Mouse (Mus musculus): ENCODE measurements around the gene Il16. TPM values are rescaled to one million over a fixed set of nuclear protein-coding genes. Genes with fewer than 3 reads are reported as not detected.

Il16 gene
- polyA plus RNA-seq, 1 experiment from 2014 or later: 1.1 TPM

DNA sequence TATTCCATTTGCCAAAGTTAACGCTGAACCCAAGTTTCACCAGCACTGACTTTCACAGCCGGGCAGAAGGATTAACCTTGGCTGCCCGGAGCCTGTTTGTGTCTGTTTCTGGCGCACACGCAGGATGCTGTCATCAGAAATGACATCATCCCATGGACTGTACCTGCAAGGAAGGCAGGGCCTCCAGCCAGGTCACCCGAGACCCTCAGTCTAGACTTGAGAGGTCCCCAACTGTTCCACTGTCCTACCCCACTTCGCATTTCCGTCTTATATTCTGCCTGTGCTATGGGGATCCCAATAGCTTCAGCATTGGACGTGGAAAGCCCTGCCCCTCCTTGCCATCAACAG lies 487 bp downstream of the Il16 start:
- Histone ChIP-seq H3K4me1 (replicated peaks) (peaks cover 24% of the 10 kb centered on the region), H3K27me3 (ENCODE audit: insufficient read depth, poor library complexity, severe bottlenecking) (no peaks in the 10 kb centered on the region; the same call in 1 of the 2 replicates), H3K9me3 (no peaks in the 10 kb centered on the region), H3K4me3 (no peak overlapping the region), H3K36me3 (no peaks in the 10 kb centered on the region), H3K27ac (no peak overlapping the region)
- DNase-seq (ENCODE audit: low spot score): no peak
- WGBS: 83% methylated on average over 9 of the region's 9 CpGs

DNA sequence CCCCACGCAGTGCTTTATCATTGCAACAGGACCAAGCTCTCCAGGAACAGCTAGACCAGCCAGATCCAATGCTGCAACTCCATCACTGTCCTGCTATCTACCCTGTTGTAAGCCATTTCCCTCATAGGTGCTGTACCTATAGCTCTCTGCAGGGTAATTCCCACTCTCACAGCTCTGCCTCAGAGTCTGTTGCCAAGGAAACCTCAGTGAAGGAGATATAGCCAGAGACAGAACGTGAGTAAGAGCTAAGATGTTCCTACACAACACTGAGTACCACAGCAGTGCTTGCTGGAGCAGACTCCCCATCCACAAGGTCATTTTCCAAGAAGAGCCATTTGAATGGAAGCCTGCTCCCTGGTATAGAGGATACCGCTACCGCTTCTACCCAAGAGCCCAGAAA lies 1.3 kb downstream of the Il16 start:
- Histone ChIP-seq H3K4me1 (replicated peaks) (peaks cover 31% of the 10 kb centered on the region), H3K36me3 (no peaks in the 10 kb centered on the region), H3K4me3 (no peak overlapping the region), H3K9me3 (no peaks in the 10 kb centered on the region), H3K27ac (no peak overlapping the region), H3K27me3 (ENCODE audit: insufficient read depth, poor library complexity, severe bottlenecking) (no peaks in the 10 kb centered on the region; the same call in 1 of the 2 replicates)
- no peak for DNase-seq (ENCODE audit: low spot score)
- 84% methylated on average over 4 of the region's 4 CpGs for WGBS

DNA sequence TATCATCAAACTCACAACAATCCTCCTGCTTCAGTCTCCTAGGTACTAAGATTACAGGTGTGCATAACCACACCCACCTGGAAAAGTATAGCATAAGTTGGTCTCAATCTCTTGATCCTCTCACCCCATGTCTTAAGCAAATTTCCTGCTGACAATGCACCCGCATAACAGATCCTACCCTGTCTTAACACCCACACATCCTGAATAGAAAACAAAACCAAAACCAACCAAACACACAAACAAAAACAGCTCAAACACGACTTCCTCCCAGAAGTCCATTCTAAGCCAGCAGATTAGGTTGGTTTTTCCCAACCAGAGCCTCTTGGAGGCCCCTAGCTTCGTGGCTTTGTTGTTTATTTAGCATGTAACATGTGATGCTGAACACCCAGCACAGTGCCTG lies 2.8 kb downstream of the Il16 start:
- H3K9me3 ChIP-seq: no peaks in the 10 kb centered on the region
- no peak for DNase-seq (ENCODE audit: low spot score)
- no peak overlapping the region for H3K4me3 ChIP-seq
- H3K27me3 ChIP-seq (ENCODE audit: insufficient read depth, poor library complexity, severe bottlenecking): no peaks in the 10 kb centered on the region; the same call in 1 of the 2 replicates
- WGBS: 65% methylated on average over 3 of the region's 3 CpGs
- no peaks in the 10 kb centered on the region for H3K36me3 ChIP-seq
- H3K27ac ChIP-seq: no peak overlapping the region
- H3K4me1 ChIP-seq (replicated peaks): peaks cover 24% of the 10 kb centered on the region

DNA sequence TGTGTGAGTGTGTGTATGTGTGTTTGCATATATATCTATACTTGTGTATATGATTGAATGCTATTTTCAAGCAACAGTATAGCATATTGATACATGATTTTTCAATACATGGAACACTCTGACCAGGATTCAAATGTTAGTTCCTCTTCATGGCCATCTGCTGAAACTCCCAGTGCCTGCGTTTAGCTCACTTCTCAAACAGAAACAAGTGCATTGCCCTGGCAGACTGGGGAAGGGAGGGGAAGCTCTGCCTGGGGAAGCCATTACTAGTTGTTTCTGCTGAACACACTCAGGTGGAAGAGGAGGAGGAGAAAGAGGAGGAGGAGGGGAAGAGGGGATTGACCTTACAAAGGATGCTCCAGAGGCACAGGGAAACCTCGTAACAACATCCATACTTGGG lies 3.5 kb downstream of the Il16 start:
- no peak overlapping the region for H3K4me3 ChIP-seq
- WGBS: 84% methylated on average over 2 of the region's 2 CpGs
- no peak overlapping the region for H3K27ac ChIP-seq
- DNase-seq (ENCODE audit: low spot score): no peak
- H3K4me1 ChIP-seq (replicated peaks): peaks cover 25% of the 10 kb centered on the region
- no peaks in the 10 kb centered on the region for H3K36me3 ChIP-seq
- no peaks in the 10 kb centered on the region for H3K9me3 ChIP-seq
- H3K27me3 ChIP-seq (ENCODE audit: insufficient read depth, poor library complexity, severe bottlenecking): no peaks in the 10 kb centered on the region; the same call in 1 of the 2 replicates

DNA sequence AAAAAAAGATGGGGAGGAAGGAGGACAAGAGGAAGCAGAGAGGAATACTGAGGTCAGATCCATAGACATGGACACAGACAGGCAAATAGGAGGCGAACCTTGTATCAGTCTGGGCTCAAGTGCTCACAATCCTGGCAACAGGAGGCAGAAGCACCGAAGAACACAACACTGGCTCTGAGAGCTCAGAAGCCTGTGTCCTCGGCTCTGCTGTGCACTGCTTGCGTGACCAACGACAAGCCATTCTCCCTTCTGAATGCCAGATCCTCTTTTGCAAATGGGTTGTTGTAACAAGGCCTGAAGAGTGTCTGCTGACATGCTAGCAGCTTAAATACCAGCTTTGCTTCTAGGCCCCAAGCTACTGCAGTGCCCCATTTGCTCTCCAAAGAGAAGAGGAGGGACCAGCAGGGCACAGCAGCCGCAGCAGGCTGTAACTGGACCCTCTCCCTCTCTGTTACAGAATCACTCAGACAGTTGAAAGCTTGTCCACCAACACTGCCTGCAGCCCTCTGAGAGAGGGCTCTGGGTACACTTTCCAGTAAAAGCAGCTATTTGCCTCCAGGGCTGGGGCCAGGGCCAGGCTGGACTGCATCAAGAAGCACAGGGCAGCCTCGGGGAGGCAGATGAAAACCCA lies 5.7 kb downstream of the Il16 start:
- H3K4me3 ChIP-seq: no peak overlapping the region
- 48% methylated on average over 7 of the region's 7 CpGs for WGBS
- H3K27me3 ChIP-seq (ENCODE audit: insufficient read depth, poor library complexity, severe bottlenecking): no peaks in the 10 kb centered on the region
- H3K9me3 ChIP-seq: no peaks in the 10 kb centered on the region
- H3K36me3 ChIP-seq: no peaks in the 10 kb centered on the region
- peak; percentile 22 for DNase-seq (ENCODE audit: low spot score)
- peaks cover 16% of the 10 kb centered on the region for H3K4me1 ChIP-seq (replicated peaks)
- peak overlapping the region; percentile 40; the same call in 1 of the 2 replicates for H3K27ac ChIP-seq

DNA sequence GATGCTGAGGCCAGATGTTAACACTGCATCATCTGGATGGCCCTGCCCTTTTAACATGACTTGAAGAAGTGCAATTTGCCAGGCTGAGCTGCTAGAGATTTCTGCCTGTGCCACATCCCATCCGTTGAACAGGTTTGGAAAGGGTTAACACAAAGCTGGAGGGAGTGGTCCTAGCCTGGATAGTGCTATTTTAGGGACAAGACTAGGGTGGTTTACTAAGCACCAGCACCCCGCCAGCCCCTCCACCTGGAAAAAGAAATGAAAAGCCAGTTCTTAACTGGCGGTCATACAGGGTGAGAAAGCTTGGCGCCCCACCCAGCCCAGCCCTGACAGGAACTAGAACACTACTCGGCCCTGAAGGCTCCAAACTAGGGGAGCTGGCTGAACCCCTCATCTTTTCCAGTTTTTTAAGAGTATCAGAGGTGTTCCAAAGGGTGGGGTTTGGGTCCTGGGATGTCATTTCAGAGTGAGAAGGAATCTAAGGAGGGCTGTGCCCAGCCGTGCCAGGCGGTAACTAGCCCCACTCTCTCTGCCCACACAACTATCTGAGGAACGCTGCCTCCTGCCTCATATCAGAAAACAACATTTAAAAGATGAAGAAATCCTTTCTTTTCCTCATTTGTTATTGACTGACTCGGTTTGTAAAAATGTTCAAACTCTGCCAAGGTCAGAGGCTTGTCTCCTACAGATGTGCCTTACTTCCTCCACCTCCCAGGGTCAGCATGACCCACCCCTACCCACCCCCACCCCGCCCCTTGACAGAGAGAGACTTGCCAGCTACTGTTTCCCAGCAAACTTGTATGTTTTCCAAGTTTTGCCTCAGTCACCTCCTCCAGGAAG lies 6.7 kb downstream of the Il16 start:
- H3K4me1 ChIP-seq (replicated peaks): peaks cover 22% of the 10 kb centered on the region
- no peaks in the 10 kb centered on the region for H3K27me3 ChIP-seq (ENCODE audit: insufficient read depth, poor library complexity, severe bottlenecking)
- WGBS: 79% methylated on average over 10 of the region's 10 CpGs
- no peaks in the 10 kb centered on the region for H3K36me3 ChIP-seq
- H3K9me3 ChIP-seq: no peaks in the 10 kb centered on the region
- no peak overlapping the region for H3K27ac ChIP-seq
- no peak for DNase-seq (ENCODE audit: low spot score)
- no peak overlapping the region for H3K4me3 ChIP-seq

DNA sequence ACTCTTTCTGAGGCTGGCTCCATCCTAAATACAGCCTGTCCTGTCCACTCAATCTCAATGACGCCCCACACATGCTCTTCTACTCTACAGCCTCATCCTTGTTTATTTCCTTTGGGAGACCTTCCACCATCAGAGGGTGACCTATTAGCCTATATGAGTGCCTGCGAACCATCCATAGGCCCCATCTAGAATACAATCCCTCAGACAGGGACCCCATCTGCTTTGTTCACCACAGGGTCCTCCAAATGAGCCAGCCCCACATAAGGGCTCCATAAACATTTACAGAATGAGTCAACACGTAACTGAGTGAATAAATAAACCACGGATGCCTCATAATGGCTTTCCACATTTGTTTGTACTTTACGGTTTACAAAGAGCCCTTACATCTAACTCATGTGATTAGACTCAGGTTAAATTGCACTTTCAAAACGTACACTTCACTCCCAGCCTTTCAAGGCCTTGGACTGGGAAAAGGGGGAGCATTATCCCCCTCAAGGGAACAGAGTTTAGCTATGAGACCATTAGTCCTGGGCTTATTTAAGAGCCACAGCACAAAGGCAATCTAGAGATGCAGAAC lies 7.5 kb downstream of the Il16 start:
- Histone ChIP-seq H3K27me3 (ENCODE audit: insufficient read depth, poor library complexity, severe bottlenecking) (no peaks in the 10 kb centered on the region), H3K4me3 (no peak overlapping the region), H3K9me3 (no peaks in the 10 kb centered on the region), H3K36me3 (no peaks in the 10 kb centered on the region), H3K4me1 (replicated peaks) (peaks cover 22% of the 10 kb centered on the region), H3K27ac (no peak overlapping the region)
- 69% methylated on average over 6 of the region's 6 CpGs for WGBS
- DNase-seq (ENCODE audit: low spot score): no peak

DNA sequence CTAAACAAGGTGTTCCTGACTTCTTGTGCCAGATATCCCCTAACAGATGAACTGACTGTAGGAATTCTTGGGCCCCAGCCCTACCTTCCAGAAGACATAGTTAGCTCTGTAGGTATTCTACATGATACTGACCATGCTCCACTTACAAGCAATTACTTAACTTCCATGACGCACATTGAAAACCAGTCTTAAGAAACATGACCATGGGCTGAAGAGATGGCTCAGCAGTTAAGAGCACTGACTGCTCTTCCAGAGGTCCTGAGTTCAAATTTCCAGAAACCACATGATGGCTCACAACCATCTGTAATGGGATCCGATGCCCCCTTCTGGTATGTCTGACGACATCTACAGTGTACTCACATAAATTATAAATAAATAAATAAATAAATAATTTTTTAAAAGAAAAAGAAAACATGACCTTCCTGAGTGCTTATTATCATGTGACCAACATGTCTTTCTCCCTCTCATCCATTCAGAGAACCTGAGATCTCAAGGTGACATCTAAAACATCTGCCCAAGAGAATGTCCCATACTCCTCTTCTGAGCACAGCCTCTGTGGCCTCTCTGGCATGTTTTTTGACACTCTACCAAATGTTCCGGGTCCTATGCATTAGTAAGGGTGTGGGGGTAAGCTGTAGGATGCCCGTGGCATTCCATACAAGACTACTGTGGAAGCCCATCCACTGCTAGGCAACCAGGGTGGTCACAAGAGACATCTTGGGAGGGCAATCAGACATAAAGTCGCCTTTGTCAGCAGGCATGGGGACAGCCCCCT lies 9.0 kb downstream of the Il16 start:
- 81% methylated on average over 6 of the region's 6 CpGs for WGBS
- Histone ChIP-seq H3K9me3 (no peaks in the 10 kb centered on the region), H3K27me3 (ENCODE audit: insufficient read depth, poor library complexity, severe bottlenecking) (no peaks in the 10 kb centered on the region), H3K4me1 (replicated peaks) (peaks cover 26% of the 10 kb centered on the region), H3K27ac (no peak overlapping the region), H3K4me3 (no peak overlapping the region), H3K36me3 (no peaks in the 10 kb centered on the region)
- no peak for DNase-seq (ENCODE audit: low spot score)

DNA sequence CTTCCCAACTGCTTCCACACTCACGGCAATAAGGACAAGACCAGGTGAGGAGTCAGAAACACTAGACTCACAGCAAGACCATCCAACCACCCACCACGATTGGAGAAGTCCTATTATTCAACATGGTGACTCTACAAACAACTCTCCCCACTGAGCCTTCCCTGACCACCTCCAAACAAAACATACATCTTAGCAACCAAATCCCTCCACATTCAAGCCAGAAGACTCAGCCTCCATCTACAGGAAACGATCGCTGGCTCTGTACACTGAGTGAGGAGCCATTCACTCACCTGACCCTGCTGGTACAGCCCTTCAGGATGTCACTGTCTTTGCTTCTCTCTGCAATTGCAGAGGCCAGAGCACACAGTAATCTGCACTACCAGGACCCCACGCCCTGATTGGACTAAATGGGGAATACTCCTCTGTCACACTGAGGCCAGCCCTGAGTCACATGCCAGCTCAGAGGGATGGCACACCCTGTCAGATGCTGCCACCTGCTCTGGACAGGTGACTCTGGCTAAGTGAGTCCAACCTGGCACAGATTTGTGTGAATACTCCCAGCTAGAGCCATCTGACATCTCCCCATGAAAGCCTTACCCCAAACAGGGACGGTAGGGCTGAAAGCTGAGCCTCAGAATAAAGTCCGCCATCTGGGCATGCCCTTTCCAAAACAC lies 10.3 kb downstream of the Il16 start:
- Histone ChIP-seq H3K4me3 (no peak overlapping the region), H3K27me3 (ENCODE audit: insufficient read depth, poor library complexity, severe bottlenecking) (no peaks in the 10 kb centered on the region), H3K27ac (no peak overlapping the region), H3K9me3 (no peaks in the 10 kb centered on the region), H3K36me3 (no peaks in the 10 kb centered on the region), H3K4me1 (replicated peaks) (peaks cover 25% of the 10 kb centered on the region)
- WGBS: 86% methylated on average over 7 of the region's 7 CpGs
- DNase-seq (ENCODE audit: low spot score): no peak

DNA sequence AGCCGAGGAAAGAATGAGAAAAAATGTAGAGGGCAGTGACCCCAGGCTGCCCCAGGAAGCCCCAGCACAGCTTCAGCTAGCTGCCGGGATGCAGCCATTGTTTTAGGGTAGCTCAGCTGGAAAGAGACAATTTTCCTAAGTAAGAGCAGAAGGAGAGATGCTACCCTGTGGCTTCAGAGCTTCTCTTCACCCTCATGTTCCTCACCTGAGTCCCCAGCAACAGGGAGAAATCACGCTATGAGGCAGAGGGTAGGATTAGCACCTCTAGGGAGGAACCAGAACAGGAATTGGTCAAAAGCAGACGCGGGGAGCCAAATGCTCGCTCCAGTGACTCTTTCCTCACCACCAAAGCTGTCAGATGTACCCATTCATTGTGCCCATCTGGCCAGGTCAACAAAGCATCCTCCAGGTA lies 10.8 kb downstream of the Il16 start:
- no peak for DNase-seq (ENCODE audit: low spot score)
- H3K4me1 ChIP-seq (replicated peaks): peaks cover 19% of the 10 kb centered on the region
- 53% methylated on average over 6 of the region's 6 CpGs for WGBS

DNA sequence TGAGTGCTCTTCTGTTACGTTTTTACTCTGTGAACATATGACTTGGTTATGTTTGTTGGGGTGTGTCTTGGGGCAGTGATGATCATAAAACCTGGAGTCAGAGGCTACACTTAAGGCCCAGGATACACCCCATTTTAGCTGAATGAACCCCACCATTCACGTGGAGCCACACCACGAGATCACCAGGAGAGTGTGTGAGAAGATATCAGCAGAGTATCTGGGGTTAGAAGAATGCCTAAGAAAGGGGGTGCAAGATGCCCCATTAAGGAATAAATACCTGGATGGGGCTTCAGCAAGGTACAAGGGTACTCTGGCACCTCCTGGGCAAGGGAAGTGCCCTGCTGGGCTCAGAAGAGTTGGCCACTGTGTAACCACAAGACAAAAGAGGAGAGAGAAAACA lies 11.3 kb downstream of the Il16 start:
- Histone ChIP-seq H3K27me3 (ENCODE audit: insufficient read depth, poor library complexity, severe bottlenecking) (no peaks in the 10 kb centered on the region), H3K4me1 (replicated peaks) (peaks cover 15% of the 10 kb centered on the region), H3K9me3 (no peaks in the 10 kb centered on the region), H3K36me3 (no peaks in the 10 kb centered on the region), H3K4me3 (no peak overlapping the region), H3K27ac (no peak overlapping the region)
- 80% methylated on average over 3 of the region's 3 CpGs for WGBS
- DNase-seq (ENCODE audit: low spot score): no peak

More for the DNA sequence above, 10.8 kb downstream of the Il16 start:
- no peaks in the 10 kb centered on the region for H3K27me3 ChIP-seq (ENCODE audit: insufficient read depth, poor library complexity, severe bottlenecking)
- H3K36me3 ChIP-seq: no peaks in the 10 kb centered on the region
- no peak overlapping the region for H3K27ac ChIP-seq
- no peak overlapping the region for H3K4me3 ChIP-seq
- H3K9me3 ChIP-seq: no peaks in the 10 kb centered on the region

DNA sequence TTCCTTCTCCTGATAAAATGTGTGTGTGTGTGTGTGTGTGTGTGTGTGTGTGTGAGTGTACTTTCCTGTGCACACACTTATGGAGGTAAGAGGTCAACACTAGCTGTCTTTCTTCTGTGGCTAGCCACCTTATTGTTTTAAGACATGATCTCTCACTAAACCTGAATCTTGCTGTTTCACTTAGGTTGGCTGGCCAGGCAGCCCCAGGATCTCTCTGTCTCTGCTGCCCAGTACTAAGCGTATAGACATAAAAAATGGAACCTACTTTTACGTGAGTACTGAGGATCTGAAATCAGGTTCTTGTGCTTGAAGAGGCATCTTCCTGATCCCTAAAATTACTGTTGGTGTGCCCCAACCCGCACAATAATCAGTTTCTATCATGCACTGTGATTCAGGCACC lies 12.7 kb downstream of the Il16 start:
- H3K4me3 ChIP-seq: no peak overlapping the region
- no peaks in the 10 kb centered on the region for H3K27me3 ChIP-seq (ENCODE audit: insufficient read depth, poor library complexity, severe bottlenecking)
- no peak for DNase-seq (ENCODE audit: low spot score)
- H3K4me1 ChIP-seq (replicated peaks): peaks cover 15% of the 10 kb centered on the region
- no peaks in the 10 kb centered on the region for H3K9me3 ChIP-seq
- no peak overlapping the region for H3K27ac ChIP-seq
- H3K36me3 ChIP-seq: no peaks in the 10 kb centered on the region
- 90% methylated on average over 3 of the region's 3 CpGs for WGBS
